Mouse (Mus musculus): ENCODE data around the gene Psmc3. TPM values are rescaled to one million over a fixed set of nuclear protein-coding genes. Genes with fewer than 3 reads are reported as not detected.
A peak's percentile ranks its signal among the peaks of the same experiment; 100 is the strongest.

The Psmc3 gene
- polyA plus RNA-seq, 1 experiment from 2014 or later: 282 TPM

DNA sequence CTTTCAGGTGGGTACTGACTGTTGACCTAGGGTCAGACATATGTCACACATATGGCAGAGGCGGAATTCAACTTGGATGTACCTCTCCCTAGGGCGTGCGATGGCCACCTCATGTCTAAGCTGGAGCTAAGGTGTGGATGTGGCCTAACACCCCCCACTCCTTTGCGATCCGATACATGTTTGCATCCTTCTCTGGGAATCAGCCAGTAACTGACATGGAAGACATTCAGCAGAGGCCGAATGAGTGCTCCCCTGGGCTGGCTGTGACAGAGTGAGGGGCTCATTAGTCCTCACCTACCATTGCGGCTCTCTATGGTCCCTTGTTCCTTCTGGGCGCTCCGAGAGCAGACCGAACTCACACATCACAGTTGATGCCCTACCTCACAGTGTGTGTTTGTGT, 17.2 kb downstream of the Psmc3 start:
- H3K9me3 ChIP-seq (replicated peaks): no peaks in the 10 kb centered on the region
- H3K4me1 ChIP-seq: peaks cover 25% of the 10 kb centered on the region
- peak overlapping the region; percentile 79 for H3K27ac ChIP-seq
- H3K27me3 ChIP-seq: no peaks in the 10 kb centered on the region
- H3K4me3 ChIP-seq: peak overlapping the region; percentile 57
- H3K36me3 ChIP-seq: peaks cover 4% of the 10 kb centered on the region; the same call in 1 of the 2 replicates
- 85% methylated on average over 10 of the region's 10 CpGs for whole genome bisulfite sequencing
- peak overlapping the region; percentile 69 for H3K4me2 ChIP-seq (replicated peaks)
- no peak for ATAC-seq (ENCODE audit: low FRiP score)
- H3K9ac ChIP-seq: peak overlapping the region; percentile 70

DNA sequence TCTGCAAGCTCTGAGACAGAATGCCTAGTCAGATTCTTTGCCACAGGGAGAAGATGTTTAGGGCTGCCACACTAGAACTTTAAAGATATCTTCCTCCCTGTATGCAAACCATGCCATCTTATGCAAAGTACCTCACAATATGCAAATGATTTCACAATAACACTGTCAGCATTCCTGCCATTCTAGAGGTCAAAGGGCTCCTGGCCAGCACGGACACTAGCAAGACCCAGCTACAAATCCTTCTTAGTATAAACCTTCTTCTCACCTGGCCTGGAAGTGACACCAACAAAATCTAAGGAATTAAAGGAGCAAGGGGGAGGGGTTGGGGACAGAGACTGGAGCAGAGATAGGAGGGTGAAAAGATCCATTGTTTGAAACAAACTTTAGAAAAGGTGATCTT, 18.3 kb downstream of the Psmc3 start:
- peaks cover 25% of the 10 kb centered on the region for H3K4me1 ChIP-seq
- ATAC-seq (ENCODE audit: low FRiP score): no peak
- no peaks in the 10 kb centered on the region for H3K9me3 ChIP-seq (replicated peaks)
- no peak overlapping the region for H3K4me2 ChIP-seq (replicated peaks)
- no peak overlapping the region for H3K27ac ChIP-seq
- H3K36me3 ChIP-seq: no peaks in the 10 kb centered on the region
- 38% methylated on average over 1 of the region's 1 CpGs for WGBS
- H3K4me3 ChIP-seq: no peak overlapping the region
- no peaks in the 10 kb centered on the region for H3K27me3 ChIP-seq
- no peak overlapping the region for H3K9ac ChIP-seq

DNA sequence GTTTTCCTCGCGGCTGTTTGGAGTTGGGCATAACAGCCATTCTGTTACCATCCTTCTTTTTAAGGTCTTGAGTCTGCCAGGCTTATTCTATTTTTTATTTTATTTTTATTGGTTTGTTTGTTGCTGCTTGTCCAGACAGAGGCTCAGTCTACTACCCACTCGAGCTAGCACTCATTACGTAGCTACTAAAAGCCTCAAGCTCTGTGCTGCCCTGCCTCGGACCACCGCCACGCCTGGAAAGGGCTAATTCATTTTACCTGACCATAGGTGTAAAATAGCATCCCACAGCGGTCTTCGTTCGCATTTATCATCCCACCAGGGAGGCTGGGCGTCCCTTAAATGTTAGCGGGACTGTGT, 24.1 kb downstream of the Psmc3 start:
- H3K4me3 ChIP-seq: peak overlapping the region; percentile 44
- ATAC-seq (ENCODE audit: low FRiP score): no peak
- H3K27me3 ChIP-seq: no peaks in the 10 kb centered on the region
- H3K9me3 ChIP-seq (replicated peaks): no peaks in the 10 kb centered on the region
- H3K4me1 ChIP-seq: peaks cover 14% of the 10 kb centered on the region
- peak overlapping the region; percentile 74; the same call in 1 of the 2 replicates for H3K9ac ChIP-seq
- H3K27ac ChIP-seq: peak overlapping the region; percentile 55; the same call in 1 of the 2 replicates
- no peaks in the 10 kb centered on the region for H3K36me3 ChIP-seq
- 20% methylated on average over 12 of the region's 12 CpGs for WGBS
- H3K4me2 ChIP-seq (replicated peaks): peak overlapping the region; percentile 86

DNA sequence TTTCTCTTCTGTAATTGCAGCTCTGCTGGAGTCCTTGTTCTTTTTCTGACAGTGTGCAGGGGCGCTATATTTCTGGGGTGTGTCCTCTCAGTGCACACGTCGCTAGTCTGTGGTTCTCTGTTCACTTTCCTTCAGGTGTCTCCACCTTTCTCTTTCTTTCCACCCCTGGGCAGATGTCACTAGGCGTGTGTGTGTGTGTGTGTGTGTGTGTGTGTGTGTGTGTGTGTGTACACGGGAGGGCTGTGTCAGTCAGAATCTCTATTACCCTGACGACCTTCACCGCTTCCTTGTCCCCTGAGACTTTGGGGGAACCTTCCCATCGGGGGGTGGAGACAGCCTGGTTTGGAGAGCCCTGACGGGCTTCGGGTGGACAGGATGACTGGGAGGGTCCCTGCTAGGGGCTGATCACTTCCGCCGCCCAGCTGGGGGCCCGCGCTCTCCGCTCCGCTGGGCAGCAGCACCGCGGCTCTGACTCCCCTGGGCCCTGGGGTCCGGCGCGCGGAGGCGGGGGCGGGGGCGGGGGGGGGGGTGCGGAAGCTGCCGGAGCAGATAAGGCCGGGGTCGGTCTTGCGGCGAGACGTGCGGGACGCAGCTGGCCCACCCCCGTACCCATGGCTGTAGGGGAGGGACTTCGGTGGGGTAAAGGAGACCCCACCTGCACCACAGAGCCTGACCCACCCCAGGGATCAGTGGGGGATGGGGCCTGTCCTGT, 24.7 kb downstream of the Psmc3 start:
- H3K27ac ChIP-seq: peak overlapping the region; percentile 55
- 1% methylated on average over 28 of the region's 36 CpGs for WGBS
- H3K4me1 ChIP-seq: peaks cover 14% of the 10 kb centered on the region
- ATAC-seq (ENCODE audit: low FRiP score): peak; percentile 88
- H3K36me3 ChIP-seq: no peaks in the 10 kb centered on the region
- no peaks in the 10 kb centered on the region for H3K9me3 ChIP-seq (replicated peaks)
- H3K27me3 ChIP-seq: no peaks in the 10 kb centered on the region
- H3K4me2 ChIP-seq (replicated peaks): peak overlapping the region; percentile 86
- peak overlapping the region; percentile 44 for H3K4me3 ChIP-seq
- H3K9ac ChIP-seq: peak overlapping the region; percentile 74

DNA sequence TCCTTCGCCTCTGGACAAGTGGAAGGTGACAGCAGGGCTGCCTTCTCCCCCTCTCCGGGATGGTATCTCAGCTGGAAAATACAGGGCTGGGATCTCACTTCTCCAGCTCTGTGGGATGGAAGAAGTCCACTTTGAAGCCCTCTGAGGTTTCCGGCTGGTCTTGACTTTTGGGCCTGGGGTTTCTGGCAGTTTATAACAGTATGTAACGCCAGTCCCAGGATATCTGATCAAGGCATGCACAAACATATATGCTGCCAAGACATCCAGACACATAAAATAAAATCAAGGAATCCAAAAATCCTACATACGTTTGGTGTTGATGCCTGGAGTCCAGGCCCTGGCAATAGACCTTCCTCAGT, 25.2 kb downstream of the Psmc3 start:
- ATAC-seq (ENCODE audit: low FRiP score): no peak
- peak overlapping the region; percentile 55 for H3K27ac ChIP-seq
- H3K9me3 ChIP-seq (replicated peaks): no peaks in the 10 kb centered on the region
- H3K9ac ChIP-seq: peak overlapping the region; percentile 74
- H3K27me3 ChIP-seq: no peaks in the 10 kb centered on the region
- H3K4me1 ChIP-seq: peaks cover 14% of the 10 kb centered on the region
- 29% methylated on average over 5 of the region's 5 CpGs for WGBS
- H3K4me3 ChIP-seq: peak overlapping the region; percentile 44
- peak overlapping the region; percentile 86 for H3K4me2 ChIP-seq (replicated peaks)
- no peaks in the 10 kb centered on the region for H3K36me3 ChIP-seq

DNA sequence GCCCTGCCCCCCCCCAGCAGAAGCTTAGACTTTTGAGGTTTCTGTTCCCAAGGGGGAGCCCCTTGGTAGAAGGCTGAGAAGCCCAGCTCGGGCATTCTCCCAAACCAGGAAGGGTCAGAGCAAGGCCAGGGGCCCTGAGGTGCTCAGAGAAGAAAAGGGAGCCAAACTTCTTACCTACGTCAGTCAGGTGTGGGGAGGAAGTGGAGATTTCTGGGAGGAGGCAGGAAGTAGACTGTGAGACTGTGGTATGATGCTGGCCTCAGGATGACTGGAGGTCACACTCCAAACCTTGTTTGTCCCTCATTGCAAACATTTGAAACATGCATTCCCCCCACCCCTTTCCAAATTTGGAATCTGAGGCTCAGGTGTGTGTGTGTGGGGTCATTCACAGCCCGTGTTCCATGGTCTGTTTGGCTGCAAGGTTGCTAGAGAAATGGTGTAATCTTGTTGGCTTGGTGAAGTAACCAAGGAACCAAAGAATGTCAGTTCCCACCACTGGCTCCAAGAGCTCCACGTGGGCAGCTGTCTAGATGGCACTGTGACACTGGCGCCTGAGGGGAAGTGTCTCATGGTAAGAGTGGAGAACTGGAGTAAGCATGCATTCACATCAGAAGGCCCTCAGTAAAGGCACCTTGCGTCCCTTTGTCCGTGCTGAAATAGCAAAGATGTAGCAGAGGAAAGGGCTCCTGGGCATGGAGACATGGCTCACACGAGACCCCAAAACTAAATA, 27.1 kb downstream of the Psmc3 start:
- Histone ChIP-seq H3K27me3 (no peaks in the 10 kb centered on the region), H3K4me2 (replicated peaks) (no peak overlapping the region), H3K4me1 (peaks cover 14% of the 10 kb centered on the region), H3K4me3 (no peak overlapping the region), H3K36me3 (no peaks in the 10 kb centered on the region), H3K9me3 (replicated peaks) (no peaks in the 10 kb centered on the region), H3K9ac (no peak overlapping the region), H3K27ac (no peak overlapping the region)
- no peak for ATAC-seq (ENCODE audit: low FRiP score)
- 79% methylated on average over 8 of the region's 8 CpGs for WGBS

DNA sequence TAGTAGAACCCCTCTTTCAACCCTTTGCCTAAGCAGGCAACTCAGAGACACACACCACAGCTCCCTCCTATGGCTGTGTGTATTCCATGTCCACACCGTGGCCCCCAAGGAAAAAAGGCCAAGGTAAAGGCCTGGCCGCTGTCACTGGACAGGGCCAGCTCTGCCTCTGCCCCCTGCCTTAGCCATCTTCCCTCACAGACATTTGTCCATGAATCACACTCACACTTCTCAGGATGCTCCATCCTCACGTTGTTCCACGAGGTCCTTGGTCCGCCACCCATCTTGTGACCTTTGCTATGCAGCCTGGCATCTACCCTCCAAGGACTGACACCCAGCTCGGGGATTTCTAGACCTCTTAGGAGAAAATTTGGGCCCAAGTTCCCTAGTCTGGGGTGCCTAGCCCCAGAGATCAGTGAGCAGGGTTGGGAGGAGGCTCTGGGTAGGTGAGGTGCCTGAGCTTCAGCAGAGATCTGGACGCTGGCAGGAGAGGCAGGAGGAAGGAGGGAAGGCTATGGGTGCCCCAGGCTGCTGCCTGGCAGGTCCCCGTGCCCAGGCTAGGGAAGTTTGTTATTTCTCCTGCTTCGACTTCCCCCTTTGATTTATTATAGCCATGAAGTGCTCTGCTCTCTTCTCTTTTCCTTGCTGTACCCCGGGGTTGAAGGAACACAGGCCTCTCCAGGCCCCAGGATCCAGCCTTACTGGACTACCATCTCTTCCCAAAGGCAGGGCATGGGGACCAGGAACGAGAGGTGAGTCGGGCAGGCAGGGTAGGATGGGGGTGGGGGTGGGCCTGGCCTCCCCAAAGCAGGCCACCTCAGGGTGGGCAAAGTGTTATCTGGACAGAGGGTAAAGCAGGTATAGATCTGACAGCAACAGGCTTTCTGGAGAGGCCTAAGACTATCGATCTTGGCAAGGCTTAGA, 28.2 kb downstream of the Psmc3 start, which contains the start of gene Spi1:
Spi1 (plus strand) TSS at position 616 of the 921 bp plus-strand sequence.
- no peak within 1 kb of the TSS for H3K9ac ChIP-seq
- H3K4me2 ChIP-seq (replicated peaks): no peak within 1 kb of the TSS
- no peaks in the 10 kb centered on the region for H3K27me3 ChIP-seq
- H3K4me3 ChIP-seq: no peak within 1 kb of the TSS
- no peaks in the 10 kb centered on the region for H3K36me3 ChIP-seq
- ATAC-seq (ENCODE audit: low FRiP score): no peak
- H3K4me1 ChIP-seq: peaks cover 14% of the 10 kb centered on the region
- 81% methylated on average over 13 of the region's 13 CpGs for WGBS
- H3K27ac ChIP-seq: no peak within 1 kb of the TSS
- H3K9me3 ChIP-seq (replicated peaks): no peaks in the 10 kb centered on the region

DNA sequence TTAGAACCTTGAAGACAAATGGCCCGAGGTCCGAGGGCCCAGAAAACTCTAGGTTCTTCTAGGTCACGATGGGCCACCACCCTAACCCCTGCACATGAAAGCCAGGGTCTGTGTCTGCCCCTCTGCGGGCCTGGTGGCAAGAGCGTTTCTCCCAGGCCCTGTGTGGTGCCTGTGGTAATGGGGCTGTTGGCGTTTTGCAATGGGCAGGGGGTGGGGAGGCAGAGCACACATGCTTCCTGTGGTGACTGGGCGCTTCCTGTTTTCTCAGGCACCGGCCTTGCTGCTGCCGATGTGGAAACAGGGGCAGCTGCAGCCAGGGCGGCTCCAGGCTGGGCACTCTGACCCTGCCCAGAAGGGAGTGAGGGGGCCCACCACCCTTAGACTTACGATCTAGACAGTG, 29.0 kb downstream of the Psmc3 start:
- no peak overlapping the region for H3K27ac ChIP-seq
- WGBS: 67% methylated on average over 11 of the region's 11 CpGs
- no peak overlapping the region for H3K4me3 ChIP-seq
- ATAC-seq (ENCODE audit: low FRiP score): no peak
- H3K9ac ChIP-seq: no peak overlapping the region
- peaks cover 14% of the 10 kb centered on the region for H3K4me1 ChIP-seq
- no peaks in the 10 kb centered on the region for H3K9me3 ChIP-seq (replicated peaks)
- H3K36me3 ChIP-seq: no peaks in the 10 kb centered on the region
- no peak overlapping the region for H3K4me2 ChIP-seq (replicated peaks)
- no peaks in the 10 kb centered on the region for H3K27me3 ChIP-seq

DNA sequence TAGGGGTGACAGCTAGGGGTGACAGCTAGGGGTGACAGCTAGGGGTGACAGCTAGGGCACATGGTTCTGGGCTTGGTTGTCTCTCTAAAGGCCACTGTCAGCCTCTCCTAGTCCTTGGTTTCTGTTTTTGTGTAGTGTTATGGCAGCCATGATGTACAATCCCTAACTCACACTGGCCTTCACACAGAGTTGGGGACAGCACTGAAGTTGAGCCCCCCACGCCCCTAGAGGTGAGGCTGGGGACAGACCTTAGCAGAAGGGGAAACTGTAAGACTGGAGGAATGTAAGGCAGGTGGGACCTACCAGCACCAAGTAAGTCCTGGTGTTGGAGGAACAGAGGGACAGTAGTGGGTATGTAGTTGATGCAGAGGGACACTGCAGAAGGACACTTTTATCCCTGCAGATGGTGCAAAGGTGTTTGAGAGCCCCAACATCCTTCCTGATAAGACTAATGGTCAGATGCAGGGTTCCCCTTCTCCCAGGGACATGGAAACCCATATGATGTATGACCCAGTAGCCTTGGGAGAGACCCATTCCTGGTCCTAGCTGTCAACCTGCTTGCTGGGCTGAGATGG, 29.6 kb downstream of the Psmc3 start:
- Histone ChIP-seq H3K4me3 (no peak overlapping the region), H3K4me1 (peaks cover 8% of the 10 kb centered on the region), H3K36me3 (no peaks in the 10 kb centered on the region), H3K4me2 (replicated peaks) (no peak overlapping the region), H3K9me3 (replicated peaks) (no peaks in the 10 kb centered on the region), H3K9ac (no peak overlapping the region), H3K27ac (no peak overlapping the region), H3K27me3 (no peaks in the 10 kb centered on the region)
- no peak for ATAC-seq (ENCODE audit: low FRiP score)
- 44% methylated on average over 1 of the region's 1 CpGs for WGBS

DNA sequence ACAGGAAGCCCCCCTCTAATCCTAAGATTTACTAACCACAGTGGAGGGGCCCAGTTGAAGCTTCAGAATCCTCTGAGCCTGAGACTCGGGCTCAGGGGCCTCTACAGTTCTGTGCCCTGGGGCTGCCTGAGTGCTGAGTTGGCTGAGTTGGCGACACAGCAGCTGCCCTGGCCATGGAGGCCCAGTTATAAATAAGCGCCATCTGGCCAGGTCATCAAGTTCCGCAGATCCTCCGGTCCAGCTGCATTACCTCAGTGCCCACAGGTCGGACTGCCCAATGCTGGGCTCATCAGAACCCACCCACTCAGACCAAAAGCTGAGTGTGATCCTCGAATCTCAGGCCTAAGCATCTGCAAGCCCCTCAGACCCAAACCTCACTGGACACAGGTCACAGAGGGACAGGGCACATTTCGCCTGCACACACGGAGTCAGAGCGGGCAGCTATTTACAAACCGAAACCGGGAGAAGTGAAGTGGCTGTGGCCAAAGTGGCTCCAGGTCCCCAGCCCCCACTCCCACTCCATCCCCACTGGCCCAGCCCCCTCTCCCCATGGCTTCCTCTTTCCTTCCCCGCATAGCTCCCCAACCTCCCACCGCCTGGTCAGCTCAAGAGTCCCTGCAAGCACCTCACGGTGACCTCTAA, 30.5 kb downstream of the Psmc3 start:
- 83% methylated on average over 15 of the region's 15 CpGs for WGBS
- Histone ChIP-seq H3K4me2 (replicated peaks) (no peak overlapping the region), H3K27ac (no peak overlapping the region)

DNA sequence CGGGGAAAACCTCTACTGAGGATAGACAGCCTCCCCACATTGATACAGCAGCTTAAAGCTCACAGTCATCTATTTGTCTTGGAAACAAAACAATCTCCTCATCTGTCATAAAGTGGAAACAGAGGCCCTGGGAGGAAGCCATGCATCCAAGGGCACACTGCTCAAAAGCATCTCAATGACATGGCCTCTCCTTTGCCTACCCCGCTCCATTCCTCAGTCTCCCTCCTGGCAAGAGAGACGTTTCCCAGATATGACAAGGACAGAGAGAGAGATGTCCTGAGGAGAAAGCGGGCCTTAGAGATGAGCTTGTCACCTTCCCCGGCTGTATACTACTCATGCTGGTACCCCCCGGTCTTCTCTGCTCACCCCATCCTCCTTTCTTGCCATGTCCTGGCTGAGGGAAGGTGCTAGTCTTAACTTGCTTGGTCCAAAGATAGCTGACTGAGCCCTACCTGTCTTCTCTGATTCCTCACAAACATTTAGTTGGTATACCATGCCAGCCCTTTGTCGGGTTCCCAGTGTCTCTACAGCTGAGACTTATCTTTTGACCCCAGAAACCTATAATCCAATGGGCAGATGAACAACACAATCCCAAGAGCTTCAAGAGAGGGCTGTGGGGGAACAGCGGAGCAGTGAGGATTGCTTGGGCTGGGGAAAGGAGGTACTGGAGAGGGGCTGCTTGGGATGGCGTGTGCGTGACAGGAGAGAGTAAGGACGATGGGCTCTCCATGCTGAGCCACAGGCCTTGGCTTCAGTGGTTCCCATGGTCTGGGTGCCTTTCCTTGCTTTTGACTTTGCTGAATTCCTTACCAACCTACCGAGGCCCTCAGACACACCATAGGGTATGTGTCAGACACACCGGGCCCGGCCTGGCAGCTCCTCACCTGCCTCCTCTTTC, 31.9 kb downstream of the Psmc3 start:
- Histone ChIP-seq H3K36me3 (no peaks in the 10 kb centered on the region), H3K4me2 (replicated peaks) (no peak overlapping the region), H3K27ac (no peak overlapping the region), H3K4me3 (no peak overlapping the region), H3K27me3 (no peaks in the 10 kb centered on the region), H3K9me3 (replicated peaks) (no peaks in the 10 kb centered on the region), H3K4me1 (no peaks in the 10 kb centered on the region), H3K9ac (no peak overlapping the region)
- ATAC-seq (ENCODE audit: low FRiP score): no peak
- 89% methylated on average over 14 of the region's 14 CpGs for WGBS

More for the DNA sequence above, 30.5 kb downstream of the Psmc3 start:
- Histone ChIP-seq H3K4me3 (no peak overlapping the region), H3K36me3 (no peaks in the 10 kb centered on the region), H3K4me1 (no peaks in the 10 kb centered on the region; the same call in 1 of the 2 replicates), H3K9me3 (replicated peaks) (no peaks in the 10 kb centered on the region), H3K9ac (no peak overlapping the region), H3K27me3 (no peaks in the 10 kb centered on the region)
- no peak for ATAC-seq (ENCODE audit: low FRiP score)

All from hindbrain, embryonic 12.5 days (tissue).